In genomic region chr7:34781217-34781616, GRCm38 (mm10) we compare ENCODE assay signal across 19 mouse cellular contexts. TPM values are rescaled to one million over a fixed set of nuclear protein-coding genes. Genes with fewer than 3 reads are reported as not detected.
DNase-seq lines count a peak whose midpoint lies in the region; ATAC-seq and TF ChIP-seq lines count a peak whose summit lies in the region.
"Had no signal": no experiment of that assay in that cellular context is flagged by ENCODE, and none has a peak within 500 bp of the region (broad histone marks: within the 10 kb centered on the region; RNA-seq: fewer than 3 reads in every experiment).

No protein-coding gene starts in this region.

- H3K36me3 ChIP-seq in heart, adult 2 months (ENCODE audit: control insufficient read depth, insufficient read depth, low read length), result no peaks in the 10 kb centered on the region
- no peaks in the 10 kb centered on the region for H3K36me3 ChIP-seq in liver, embryonic 14.5 days (replicated peaks; ENCODE audit: control insufficient read depth, insufficient read depth, low read depth)
- H3K36me3 ChIP-seq in liver, embryonic 12.5 days, result no peaks in the 10 kb centered on the region
- no peaks in the 10 kb centered on the region for H3K36me3 ChIP-seq in E14TG2a.4 (ENCODE audit: insufficient read depth, low read length)
- H3K36me3 ChIP-seq: embryonic facial prominence, embryonic 10.5 days; heart, embryonic 15.5 days; hindbrain, embryonic 10.5 days; limb, embryonic 12.5 days; lung, embryonic 15.5 days had no signal

- peaks cover 1% of the 10 kb centered on the region; the same call in 1 of the 2 replicates for H3K27me3 ChIP-seq in heart, adult 2 months (ENCODE audit: control insufficient read depth, insufficient read depth, low read length)
- no peaks in the 10 kb centered on the region for H3K27me3 ChIP-seq in liver, embryonic 14.5 days (ENCODE audit: control insufficient read depth, insufficient read depth, low read length)
- H3K27me3 ChIP-seq in liver, embryonic 12.5 days (replicated peaks), result no peaks in the 10 kb centered on the region
- peaks cover 16% of the 10 kb centered on the region for H3K27me3 ChIP-seq in E14TG2a.4 (ENCODE audit: insufficient read depth, low read length)
- H3K27me3 ChIP-seq: limb, embryonic 12.5 days; megakaryocyte, embryonic 14.5 days had no signal

- H3K4me2 ChIP-seq in liver, embryonic 14.5 days (ENCODE audit: low read depth), result no peak overlapping the region
- H3K4me2 ChIP-seq in liver, embryonic 12.5 days, result no peak overlapping the region
- H3K4me2 ChIP-seq: heart, embryonic 15.5 days; limb, embryonic 12.5 days; lung, embryonic 15.5 days had no signal

- no peaks in the 10 kb centered on the region for H3K9me3 ChIP-seq in liver, embryonic 14.5 days (ENCODE audit: control insufficient read depth, low read length)
- H3K9me3 ChIP-seq in liver, embryonic 12.5 days (replicated peaks), result no peaks in the 10 kb centered on the region
- no peaks in the 10 kb centered on the region for H3K9me3 ChIP-seq in E14TG2a.4 (ENCODE audit: low read length)
- H3K9me3 ChIP-seq: heart, embryonic 15.5 days; lung, embryonic 15.5 days had no signal

- no peak for TF ChIP-seq EP300 in heart, adult 2 months (IDR thresholded peaks at IDR 0.05; ENCODE audit: insufficient read depth, low read depth, low read length)
- TF ChIP-seq EP300 in liver, embryonic 14.5 days (IDR thresholded peaks at IDR 0.05; ENCODE audit: low read depth), result no peak

- TF ChIP-seq POLR2A in heart, adult 2 months (IDR thresholded peaks at IDR 0.05; ENCODE audit: insufficient read depth, low read depth, low read length), result no peak

- no peak overlapping the region for H3K9ac ChIP-seq in heart, adult 2 months (ENCODE audit: low read depth, low read length)
- H3K9ac ChIP-seq in liver, embryonic 14.5 days (replicated peaks), result no peak overlapping the region
- no peak overlapping the region for H3K9ac ChIP-seq in liver, embryonic 12.5 days
- H3K9ac ChIP-seq: heart, embryonic 15.5 days; limb, embryonic 12.5 days; lung, embryonic 15.5 days had no signal

- no peak overlapping the region for H3K4me3 ChIP-seq in heart, adult 2 months
- no peak overlapping the region for H3K4me3 ChIP-seq in liver, embryonic 14.5 days (ENCODE audit: insufficient read depth in 1 of 2, low read depth in 2 of 2, low read length in 2 of 2)
- no peak overlapping the region for H3K4me3 ChIP-seq in liver, embryonic 12.5 days
- no peak overlapping the region for H3K4me3 ChIP-seq in E14TG2a.4 (replicated peaks; ENCODE audit: low read length)
- H3K4me3 ChIP-seq: embryonic facial prominence, embryonic 10.5 days; heart, embryonic 15.5 days; hindbrain, embryonic 10.5 days; limb, embryonic 12.5 days; lung, embryonic 15.5 days; megakaryocyte, embryonic 14.5 days had no signal

- H3K4me1 ChIP-seq in heart, adult 2 months (ENCODE audit: control insufficient read depth, insufficient read depth, low read length), result no peaks in the 10 kb centered on the region
- no peaks in the 10 kb centered on the region for H3K4me1 ChIP-seq in liver, embryonic 14.5 days (replicated peaks; ENCODE audit: control insufficient read depth in 2 of 2, insufficient read depth in 2 of 2, low read length in 1 of 2)
- no peaks in the 10 kb centered on the region for H3K4me1 ChIP-seq in liver, embryonic 12.5 days
- H3K4me1 ChIP-seq in E14TG2a.4 (replicated peaks; ENCODE audit: low read depth, low read length), result peaks cover 7% of the 10 kb centered on the region; the same call in 1 of the 2 replicates
- H3K4me1 ChIP-seq: heart, embryonic 15.5 days; lung, embryonic 15.5 days; megakaryocyte, embryonic 14.5 days had no signal

- no peak for DNase-seq in heart, adult 2 months
- DNase-seq in heart, postnatal 10 days, result no peak
- no peak for DNase-seq in liver, embryonic 14.5 days (ENCODE audit: low read depth in 3 of 3, low spot score in 3 of 3)
- DNase-seq in R1 (ENCODE audit: low read depth, low spot score), result peak; percentile 77
- DNase-seq in adrenal gland, adult 18-20 months (ENCODE audit: low spot score in 2 of 2), result no peak
- DNase-seq: adrenal gland, adult 2 months; cerebellum, adult 18-20 months; heart, adult 18-20 months had no signal

- H3K27ac ChIP-seq in heart, adult 2 months, result no peak overlapping the region
- no peak overlapping the region for H3K27ac ChIP-seq in liver, embryonic 14.5 days
- H3K27ac ChIP-seq in liver, embryonic 12.5 days, result no peak overlapping the region
- H3K27ac ChIP-seq: embryonic facial prominence, embryonic 10.5 days; heart, embryonic 15.5 days; hindbrain, embryonic 10.5 days; limb, embryonic 12.5 days; lung, embryonic 15.5 days had no signal

- intact Hi-C loops in heart, adult 2 months (cut with DNase I), result no loop called here
- intact Hi-C loops in heart, postnatal 10 days (cut with DNase I), result no loop called here

- no peaks in the 10 kb centered on the region for H3K79me2 ChIP-seq in heart, adult 2 months (replicated peaks; ENCODE audit: control insufficient read depth, insufficient read depth, low read length)

- peak; percentile 37 for TF ChIP-seq CTCF in heart, adult 2 months (IDR thresholded peaks at IDR 0.05)
- TF ChIP-seq CTCF in liver, embryonic 14.5 days (IDR thresholded peaks at IDR 0.05; ENCODE audit: low read depth), result peak; percentile 40
- TF ChIP-seq CTCF in E14TG2a.4 (conservative IDR thresholded peaks at IDR 0.05; ENCODE audit: low read length), result peak; percentile 40; the same call in 1 of the 2 replicates

- no peak for ATAC-seq in liver, embryonic 14.5 days (ENCODE audit: insufficient read depth)
- ATAC-seq in liver, embryonic 12.5 days, result no peak
- ATAC-seq: forebrain, embryonic 16.5 days; inflammation-experienced regulatory T-cells, adult 6 months; midbrain, embryonic 16.5 days had no signal

- 88% methylated on average over 2 of the region's 2 CpGs for WGBS in heart, adult 2 months
- WGBS in liver, embryonic 14.5 days (ENCODE audit: insufficient replicate concordance), result 58% methylated on average over 2 of the region's 2 CpGs
- 69% methylated on average over 2 of the region's 2 CpGs for WGBS in liver, embryonic 12.5 days (ENCODE audit: insufficient replicate concordance)

RNA-seq across cellular contexts. Expression of gene Chst8, which starts 31.3 kb away (rescaled TPM):
- total RNA-seq in heart, adult 2 months (2021), result under 1 TPM in 1 of 2 experiments, not detected in 1; 0.39 TPM
- polyA plus RNA-seq in heart, adult 2 months (2012; rRNA removed), result 0.23 and 0.41 TPM in 2 replicates
- total RNA-seq in heart, postnatal 10 days (2021), result under 1 TPM; 0.25 to 0.65 TPM
- polyA plus RNA-seq in liver, embryonic 14.5 days (2012; rRNA removed), result 0.25 and 0.26 TPM in 2 replicates
- polyA plus RNA-seq in liver, embryonic 14.5 days (2014; fragmentation: Nextera tagmentation; extraction: Ambion mirVana), result 0.09 and 0.37 TPM in 2 replicates
- 1.2 and 1.3 TPM in 2 replicates for polyA plus RNA-seq in liver, embryonic 12.5 days (2016; fragmentation: Nextera tagmentation; extraction: Ambion mirVana)
- 10 to 100 TPM; 10.6 to 12.7 TPM for total RNA-seq in adrenal gland, adult 18-20 months (2021)
- polyA plus RNA-seq: inflammation-experienced regulatory T-cells, adult 6 months had no signal

Comparison
In these comparisons a context has a peak if more than half of its experiments do, and no peak if none do; other contexts are left out.
1. RNA of gene Chst8, which starts 31.3 kb away (total RNA-seq): 10.6 to 12.7 TPM in adrenal gland, adult 18-20 months; 0.25 to 0.65 TPM in heart, postnatal 10 days and 0.39 TPM in heart, adult 2 months; every median in the first group is over 4 times any median in the second.
2. Peak in every context shown above with its lines, with median percentiles within 50 percentile points of each other: CTCF ChIP-seq.